Mouse (Mus musculus) skeletal muscle tissue, postnatal 0 days (tissue): ENCODE data around the gene Tmem200b. TPM values are rescaled to one million over a fixed set of nuclear protein-coding genes. Genes with fewer than 3 reads are reported as not detected.

Experiments
- polyA plus RNA-seq: library from polyadenylated mRNA; unstranded; fragments of >200 nt; fragmentation: Nextera tagmentation; extraction: Ambion mirVana; gene quantifications from 2 replicates; pipeline ENCODE4 v1.2.1, GENCODE M21; 2015

Gene Tmem200b
- polyA plus RNA-seq, result 1.0 and 1.5 TPM in 2 replicates

DNA sequence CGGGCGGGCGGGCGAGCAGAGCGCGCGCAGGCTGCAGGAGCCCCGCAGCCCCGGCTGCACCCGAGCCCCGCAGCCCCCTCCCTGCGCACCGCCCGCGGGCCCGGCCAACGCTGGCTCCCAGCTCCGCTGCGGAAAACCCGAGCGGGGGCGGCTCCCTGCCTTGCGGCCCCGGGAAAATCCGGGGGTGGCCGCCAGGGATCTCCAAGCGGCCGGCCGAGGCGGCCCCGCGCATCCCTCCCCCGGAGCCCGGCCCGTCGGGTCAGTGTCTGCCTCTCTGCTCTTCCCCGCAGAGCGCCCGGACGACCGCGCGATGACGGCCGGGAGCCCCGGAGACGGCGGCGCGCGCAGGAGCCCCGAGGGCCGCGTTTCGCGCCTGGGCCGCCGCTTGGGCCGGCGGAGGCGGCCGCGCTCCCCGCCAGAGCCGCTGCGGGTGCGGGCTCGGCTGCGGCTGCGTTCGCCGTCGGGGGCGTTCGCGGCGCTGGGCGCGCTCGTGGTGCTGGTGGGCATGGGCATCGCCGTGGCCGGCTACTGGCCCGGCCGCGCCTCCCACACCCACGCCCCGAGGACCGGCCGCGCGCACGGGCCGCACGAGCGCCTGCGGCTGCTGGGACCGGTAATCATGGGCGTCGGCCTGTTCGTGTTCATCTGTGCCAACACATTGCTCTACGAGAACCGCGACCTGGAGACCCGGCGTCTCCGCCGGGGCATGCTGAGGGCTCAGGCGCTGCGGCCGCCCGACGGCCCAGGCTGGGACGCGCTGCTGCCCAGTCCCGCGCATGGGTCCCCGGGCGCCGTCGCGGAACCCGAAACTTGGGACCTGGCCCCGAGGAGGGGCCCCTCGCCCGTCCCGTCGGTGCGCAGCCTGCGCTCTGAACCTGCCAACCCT is at the start of gene Tmem200b:
Tmem200b (plus strand) TSS at position 311 of the 886 bp plus-strand sequence.

DNA sequence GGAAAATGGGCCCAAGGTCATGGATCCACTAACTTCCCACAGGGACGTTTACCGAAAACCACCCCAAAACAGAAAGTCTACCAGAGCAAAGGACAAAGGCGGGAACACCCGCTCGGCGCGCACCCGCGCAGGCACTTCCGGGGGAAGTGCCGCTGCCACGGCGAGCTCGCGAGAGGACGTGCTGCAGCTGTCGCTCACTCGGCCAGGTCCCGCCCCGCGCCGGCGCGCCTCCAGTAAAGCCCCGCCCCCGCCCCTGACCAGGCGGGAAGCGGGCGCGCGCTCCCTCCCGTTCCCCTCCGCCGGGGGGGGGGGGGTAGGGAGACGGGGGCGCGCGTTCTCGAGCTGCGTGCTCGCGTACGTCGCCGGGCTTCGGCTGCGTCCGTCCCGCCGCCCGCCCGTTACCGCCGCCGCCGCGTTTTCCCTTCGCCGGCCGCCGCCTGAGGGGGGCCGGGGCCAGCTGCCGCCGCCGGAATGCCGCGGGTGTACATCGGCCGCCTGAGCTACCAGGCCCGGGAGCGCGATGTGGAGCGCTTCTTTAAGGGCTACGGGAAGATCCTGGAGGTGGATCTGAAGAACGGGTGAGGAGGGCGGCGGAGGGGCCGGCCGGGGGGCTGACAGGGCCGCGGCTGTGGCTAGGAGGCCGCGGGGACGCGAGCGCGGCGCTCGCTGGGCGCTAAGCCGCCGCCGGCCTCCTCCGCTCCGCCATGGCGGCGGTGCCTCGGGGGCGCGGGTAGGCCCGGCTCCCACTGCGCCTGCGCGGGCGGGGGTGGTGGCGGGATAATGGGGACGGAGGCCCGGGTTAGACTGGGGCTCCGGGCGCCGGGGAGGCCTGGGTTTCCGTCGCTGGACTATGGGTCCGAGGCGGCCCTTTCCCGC is 48.0 kb upstream of the Tmem200b start, which contains the start of gene Srsf4:
Srsf4 (plus strand) TSS at position 325 of the 876 bp plus-strand sequence.

Other genes starting within 250 kb of the Tmem200b start
- 0.58 and 0.61 TPM in 2 replicates for gene Ptpru, start 83.5 kb upstream of the Tmem200b start, polyA plus RNA-seq
- gene Mecr, start 78.3 kb upstream of the Tmem200b start, polyA plus RNA-seq, result 26.2 and 32.2 TPM in 2 replicates
- 40.9 and 42.8 TPM in 2 replicates for gene Srsf4, start 48.2 kb upstream of the Tmem200b start, polyA plus RNA-seq
- gene Gm10300, start 152.9 kb downstream of the Tmem200b start, polyA plus RNA-seq, result 0.16 TPM in 1 of 2 replicates, not detected in the other
- gene Epb41, start 153.6 kb downstream of the Tmem200b start, polyA plus RNA-seq, result 8.5 and 11.2 TPM in 2 replicates
- gene Oprd1, start 222.7 kb downstream of the Tmem200b start, polyA plus RNA-seq, result 0.04 and 0.07 TPM in 2 replicates